Mouse (Mus musculus): ENCODE data around the gene Prkd1.

- no peak for TF ChIP-seq CTCF (conservative IDR thresholded peaks at IDR 0.05 in 1 of 2, IDR thresholded peaks at IDR 0.05 in 1 of 2; ENCODE audit: low read depth in 2 of 2, low read length in 2 of 2)
- TF ChIP-seq POLR2A (IDR thresholded peaks at IDR 0.05; ENCODE audit: low read depth, low read length), result no peak
- no peak for TF ChIP-seq POLR2AphosphoS2 (IDR thresholded peaks at IDR 0.05; ENCODE audit: low read depth, low read length)
- no peak for TF ChIP-seq NELFE (IDR thresholded peaks at IDR 0.05; ENCODE audit: low read depth, low read length)
- no peak for TF ChIP-seq EP300 (IDR thresholded peaks at IDR 0.05; ENCODE audit: low read length)
- no peak for TF ChIP-seq MYC (IDR thresholded peaks at IDR 0.05; ENCODE audit: low read depth, low read length)
- TF ChIP-seq ZNF384 (IDR thresholded peaks at IDR 0.05; ENCODE audit: low read depth, low read length), result no peak
- TF ChIP-seq MAX (IDR thresholded peaks at IDR 0.05; ENCODE audit: low read length), result no peak
- TF ChIP-seq MAZ (IDR thresholded peaks at IDR 0.05; ENCODE audit: low read depth, low read length), result no peak
- no peak for TF ChIP-seq HCFC1 (IDR thresholded peaks at IDR 0.05; ENCODE audit: low read depth, low read length)
- no peak for TF ChIP-seq E2F4 (IDR thresholded peaks at IDR 0.05; ENCODE audit: insufficient replicate concordance, low read depth, low read length)
- no peak for TF ChIP-seq ELF1 (IDR thresholded peaks at IDR 0.05; ENCODE audit: low read depth, low read length)
- TF ChIP-seq CHD2 (IDR thresholded peaks at IDR 0.05; ENCODE audit: low read length), result no peak
Measured at GRCm38 (mm10) chr12:50560536-50560935, 88.4 kb downstream of the Prkd1 start.

Data from CH12.LX (cell line).